Comparison of ENCODE assay signal across 10 mouse cellular contexts in the genomic region with DNA sequence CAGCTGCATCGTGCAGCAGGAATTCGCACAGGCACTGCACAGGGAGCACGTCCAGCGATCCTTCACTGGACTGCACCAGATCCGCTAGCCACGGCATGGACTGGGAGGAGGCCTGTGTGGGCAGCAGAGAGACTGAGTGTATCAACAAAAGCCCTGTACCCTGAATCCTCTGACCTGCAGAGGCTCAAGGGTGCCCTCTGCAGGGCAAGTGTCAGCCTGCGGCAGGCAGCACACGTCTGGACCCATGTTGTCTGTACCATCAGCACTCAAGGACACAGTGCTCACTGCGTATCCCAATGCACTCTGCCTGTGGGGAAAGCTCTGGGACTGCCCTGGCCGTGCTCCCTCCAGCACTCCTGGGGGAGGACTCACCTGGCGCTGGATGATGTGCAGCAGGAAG. TPM values are rescaled to one million over a fixed set of nuclear protein-coding genes. Genes with fewer than 3 reads are reported as not detected.
A peak's percentile ranks its signal among the peaks of the same experiment; 100 is the strongest.
DNase-seq lines count a peak whose midpoint lies in the region; ATAC-seq and TF ChIP-seq lines count a peak whose summit lies in the region.
"Had no signal": no experiment of that assay in that cellular context is flagged by ENCODE, and none has a peak within 500 bp of the region (broad histone marks: within the 10 kb centered on the region; RNA-seq: fewer than 3 reads in every experiment).

No protein-coding gene starts in this region.

- WGBS in lung, embryonic 14.5 days = 70% methylated on average over 11 of the region's 11 CpGs
- WGBS in liver, postnatal 0 days (ENCODE audit: insufficient replicate concordance) = 74% methylated on average over 11 of the region's 11 CpGs

- peak; percentile 65 for TF ChIP-seq CTCF in lung, embryonic 14.5 days (IDR thresholded peaks at IDR 0.05; ENCODE audit: low read depth)
- TF ChIP-seq CTCF in liver, postnatal 0 days (IDR thresholded peaks at IDR 0.05; ENCODE audit: low read depth) = peak; percentile 72

- H3K9me3 ChIP-seq in lung, embryonic 14.5 days (ENCODE audit: low read depth, low read length) = no peaks in the 10 kb centered on the region
- H3K9me3 ChIP-seq in liver, postnatal 0 days (ENCODE audit: low read length) = no peaks in the 10 kb centered on the region
- H3K9me3 ChIP-seq: embryonic facial prominence, embryonic 13.5 days; hindbrain, embryonic 15.5 days had no signal

- no peak overlapping the region for H3K4me2 ChIP-seq in lung, embryonic 14.5 days
- H3K4me2 ChIP-seq in liver, postnatal 0 days (ENCODE audit: low read depth, low read length) = no peak overlapping the region
- H3K4me2 ChIP-seq: embryonic facial prominence, embryonic 13.5 days; hindbrain, embryonic 15.5 days had no signal

- no peaks in the 10 kb centered on the region for H3K4me1 ChIP-seq in lung, embryonic 14.5 days (ENCODE audit: insufficient read depth)
- no peaks in the 10 kb centered on the region for H3K4me1 ChIP-seq in liver, postnatal 0 days (ENCODE audit: insufficient read depth)
- H3K4me1 ChIP-seq: embryonic facial prominence, embryonic 13.5 days; hindbrain, embryonic 15.5 days had no signal

- H3K4me3 ChIP-seq in lung, embryonic 14.5 days (ENCODE audit: low read depth, low read length) = no peak overlapping the region
- no peak overlapping the region for H3K4me3 ChIP-seq in liver, postnatal 0 days (ENCODE audit: low read depth, low read length)
- H3K4me3 ChIP-seq: embryonic facial prominence, embryonic 13.5 days; hindbrain, embryonic 15.5 days had no signal

- peak; percentile 51 for DNase-seq in CD4-positive, CD25-positive, alpha-beta regulatory T cell, adult 2 months (ENCODE audit: low read depth, low spot score)
- peak; percentile 53 for DNase-seq in lung, embryonic 14.5 days
- DNase-seq in lung, postnatal 36 days = no peak
- DNase-seq in c-Kit-positive CD71-positive TER-119-negative erythroid progenitor cells, embryonic 14.5 days (ENCODE audit: low read depth) = peak; percentile 30
- DNase-seq in liver, postnatal 0 days = peak; percentile 50
- DNase-seq in layer of hippocampus, postnatal 14 days (ENCODE audit: low spot score in 2 of 2) = no peak
- DNase-seq in natural killer cell, adult 2 months (ENCODE audit: low spot score in 2 of 2) = no peak

- H3K36me3 ChIP-seq in lung, embryonic 14.5 days (ENCODE audit: insufficient read depth) = peaks cover 96% of the 10 kb centered on the region
- H3K36me3 ChIP-seq in liver, postnatal 0 days (replicated peaks; ENCODE audit: insufficient read depth, low read length) = peaks cover 69% of the 10 kb centered on the region

- TF ChIP-seq EP300 in liver, postnatal 0 days (IDR thresholded peaks at IDR 0.05; ENCODE audit: low read depth) = no peak

- no peak overlapping the region for H3K27ac ChIP-seq in lung, embryonic 14.5 days (ENCODE audit: low read depth)
- H3K27ac ChIP-seq in liver, postnatal 0 days (ENCODE audit: low read depth) = no peak overlapping the region
- H3K27ac ChIP-seq: embryonic facial prominence, embryonic 13.5 days; hindbrain, embryonic 15.5 days had no signal

- no peak overlapping the region for H3K9ac ChIP-seq in lung, embryonic 14.5 days
- H3K9ac ChIP-seq in liver, postnatal 0 days (replicated peaks) = no peak overlapping the region
- H3K9ac ChIP-seq: embryonic facial prominence, embryonic 13.5 days; hindbrain, embryonic 15.5 days had no signal

- no peak for ATAC-seq in CD4-positive, CD25-positive, alpha-beta regulatory T cell, adult 4 months
- no peak for ATAC-seq in lung, embryonic 14.5 days (ENCODE audit: insufficient read depth)
- ATAC-seq in liver, postnatal 0 days = peak; percentile 31; the same call in 1 of the 2 replicates

- no peaks in the 10 kb centered on the region for H3K27me3 ChIP-seq in lung, embryonic 14.5 days (ENCODE audit: insufficient read depth, low read length)
- H3K27me3 ChIP-seq in liver, postnatal 0 days (ENCODE audit: insufficient read depth, low read length) = no peaks in the 10 kb centered on the region
- H3K27me3 ChIP-seq: embryonic facial prominence, embryonic 13.5 days; hindbrain, embryonic 15.5 days had no signal

RNA-seq across cellular contexts. Expression of a gene that starts 11.2 kb away (rescaled TPM):
- polyA plus RNA-seq in CD4-positive, CD25-positive, alpha-beta regulatory T cell, adult 4 months (2017; shearing (Covaris generic)) = 10 to 100 TPM in 1 of 2 experiments, 1 to 10 TPM in 1; 8.8 to 18.3 TPM
- 37.6 and 39.8 TPM in 2 replicates for polyA plus RNA-seq in lung, embryonic 14.5 days (2014; fragmentation: Nextera tagmentation; extraction: Ambion mirVana)
- 5.6 and 6.4 TPM in 2 replicates for polyA plus RNA-seq in liver, postnatal 0 days (2015; fragmentation: Nextera tagmentation; extraction: Ambion mirVana)
- total RNA-seq in layer of hippocampus, postnatal 14 days (2021) = 10 to 100 TPM; 83.6 to 97.2 TPM

RNA-seq across cellular contexts. Expression of a gene that starts 27.0 kb away (rescaled TPM):
- 10 to 100 TPM; 13.6 to 17.2 TPM for polyA plus RNA-seq in CD4-positive, CD25-positive, alpha-beta regulatory T cell, adult 4 months (2017; shearing (Covaris generic))
- polyA plus RNA-seq in lung, embryonic 14.5 days (2014; fragmentation: Nextera tagmentation; extraction: Ambion mirVana) = 8.0 and 10.0 TPM in 2 replicates
- 15.7 and 19.1 TPM in 2 replicates for polyA plus RNA-seq in liver, postnatal 0 days (2015; fragmentation: Nextera tagmentation; extraction: Ambion mirVana)
- 10 to 100 TPM in 1 of 2 experiments, 1 to 10 TPM in 1; 9.4 to 10.4 TPM for total RNA-seq in layer of hippocampus, postnatal 14 days (2021)

RNA-seq across cellular contexts. Expression of a gene that starts 28.2 kb away (rescaled TPM):
- polyA plus RNA-seq in CD4-positive, CD25-positive, alpha-beta regulatory T cell, adult 4 months (2017; shearing (Covaris generic)) = not detected
- 3.0 and 4.8 TPM in 2 replicates for polyA plus RNA-seq in lung, embryonic 14.5 days (2014; fragmentation: Nextera tagmentation; extraction: Ambion mirVana)
- 4.9 and 5.8 TPM in 2 replicates for polyA plus RNA-seq in liver, postnatal 0 days (2015; fragmentation: Nextera tagmentation; extraction: Ambion mirVana)
- 1 to 10 TPM; 2.5 to 2.6 TPM for total RNA-seq in layer of hippocampus, postnatal 14 days (2021)

RNA-seq across cellular contexts. Expression of a gene that starts 55.4 kb away (rescaled TPM):
- under 1 TPM in 1 of 2 experiments, not detected in 1; 0.18 TPM for polyA plus RNA-seq in CD4-positive, CD25-positive, alpha-beta regulatory T cell, adult 4 months (2017; shearing (Covaris generic))
- polyA plus RNA-seq in lung, embryonic 14.5 days (2014; fragmentation: Nextera tagmentation; extraction: Ambion mirVana) = 8.4 and 10.5 TPM in 2 replicates
- polyA plus RNA-seq in liver, postnatal 0 days (2015; fragmentation: Nextera tagmentation; extraction: Ambion mirVana) = 3.0 and 3.2 TPM in 2 replicates
- total RNA-seq in layer of hippocampus, postnatal 14 days (2021) = under 1 TPM; 0.48 to 0.57 TPM

Comparison
In these comparisons a context has a peak if more than half of its experiments do, and no peak if none do; other contexts are left out.
1. DNase-seq: peak in CD4-positive, CD25-positive, alpha-beta regulatory T cell, adult 2 months (single experiment), lung, embryonic 14.5 days (single experiment), c-Kit-positive CD71-positive TER-119-negative erythroid progenitor cells, embryonic 14.5 days (single experiment) and liver, postnatal 0 days (single experiment); none in lung, postnatal 36 days (single experiment), layer of hippocampus, postnatal 14 days (0 of 2) and natural killer cell, adult 2 months (0 of 2).